Mouse (Mus musculus): ENCODE measurements around the gene Mbd4. TPM values are rescaled to one million over a fixed set of nuclear protein-coding genes. Genes with fewer than 3 reads are reported as not detected.
A peak's percentile ranks its signal among the peaks of the same experiment; 100 is the strongest.
"Not testable (repeated sequence)": the region's sequence is repeated elsewhere in the genome, so short reads cannot be mapped to it uniquely, and the experiment has no call there.

Mbd4 gene
- polyA plus RNA-seq, 1 experiment from 2014 or later = 13.4 TPM

- DNase-seq (ENCODE audit: low spot score) (no peak), ATAC-seq (ENCODE audit: low read depth) (no peak)
- no peak overlapping the region for H3K4me2 ChIP-seq (ENCODE audit: low read depth, low read length)
- H3K27ac ChIP-seq (replicated peaks; ENCODE audit: low read depth, low read length) = no peak overlapping the region
- no peaks in the 10 kb centered on the region for H3K27me3 ChIP-seq (replicated peaks; ENCODE audit: control insufficient read depth, insufficient read depth, low read length)
- H3K36me3 ChIP-seq (ENCODE audit: control insufficient read depth, insufficient read depth, low read length) = no peaks in the 10 kb centered on the region
- no peak overlapping the region for H3K4me3 ChIP-seq (ENCODE audit: low read depth, low read length)
- H3K9me3 ChIP-seq (ENCODE audit: control insufficient read depth, low read length) = no peaks in the 10 kb centered on the region
- no peaks in the 10 kb centered on the region for H3K4me1 ChIP-seq (ENCODE audit: control insufficient read depth, insufficient read depth, low read length)
- H3K9ac ChIP-seq (ENCODE audit: low read depth, low read length) = no peak overlapping the region
Observed at GRCm38 (mm10) chr6:115833861-115834260, 19.3 kb downstream of the Mbd4 start.

- ATAC-seq (ENCODE audit: low read depth) = no peak
- H3K27me3 ChIP-seq (replicated peaks; ENCODE audit: control insufficient read depth, insufficient read depth, low read length) = no peaks in the 10 kb centered on the region
- no peaks in the 10 kb centered on the region for H3K36me3 ChIP-seq (ENCODE audit: control insufficient read depth, insufficient read depth, low read length)
- H3K9me3 ChIP-seq (ENCODE audit: control insufficient read depth, low read length) = no peaks in the 10 kb centered on the region
- no peak overlapping the region for H3K4me2 ChIP-seq (ENCODE audit: low read depth, low read length)
- no peak for DNase-seq (ENCODE audit: low spot score)
- 87% methylated on average over 2 of the region's 2 CpGs for WGBS
- H3K9ac ChIP-seq (ENCODE audit: low read depth, low read length) = no peak overlapping the region
- no peak overlapping the region for H3K4me3 ChIP-seq (ENCODE audit: low read depth, low read length)
- H3K27ac ChIP-seq (replicated peaks; ENCODE audit: low read depth, low read length) = no peak overlapping the region
- no peaks in the 10 kb centered on the region for H3K4me1 ChIP-seq (ENCODE audit: control insufficient read depth, insufficient read depth, low read length)
Observed at GRCm38 (mm10) chr6:115832152-115832850, 20.9 kb downstream of the Mbd4 start.

GRCm38 (mm10) chr6:115830779-115831601, 22.2 kb downstream of the Mbd4 start:
- WGBS = 81% methylated on average over 6 of the region's 6 CpGs

GRCm38 (mm10) chr6:115823850-115824464, 29.2 kb downstream of the Mbd4 start:
- not testable (repeated sequence) for H3K27me3 ChIP-seq (replicated peaks; ENCODE audit: control insufficient read depth, insufficient read depth, low read length); H3K36me3 ChIP-seq (ENCODE audit: control insufficient read depth, insufficient read depth, low read length); H3K27ac ChIP-seq (replicated peaks; ENCODE audit: low read depth, low read length); H3K4me1 ChIP-seq (ENCODE audit: control insufficient read depth, insufficient read depth, low read length); H3K9me3 ChIP-seq (ENCODE audit: control insufficient read depth, low read length); H3K9ac ChIP-seq (ENCODE audit: low read depth, low read length)
- H3K4me2 ChIP-seq (ENCODE audit: low read depth, low read length) = peak overlapping the region; percentile 41
- peak; percentile 96 for ATAC-seq (ENCODE audit: low read depth)
- 6% methylated on average over 3 of the region's 11 CpGs for WGBS
- H3K4me3 ChIP-seq (ENCODE audit: low read depth, low read length) = peak overlapping the region; percentile 13
- peak; percentile 88 for DNase-seq (ENCODE audit: low spot score)

More at GRCm38 (mm10) chr6:115830779-115831601, 22.2 kb downstream of the Mbd4 start:
- H3K36me3 ChIP-seq (ENCODE audit: control insufficient read depth, insufficient read depth, low read length) = no peaks in the 10 kb centered on the region
- H3K27ac ChIP-seq (replicated peaks; ENCODE audit: low read depth, low read length) = no peak overlapping the region
- no peak overlapping the region for H3K9ac ChIP-seq (ENCODE audit: low read depth, low read length)
- DNase-seq (ENCODE audit: low spot score) (no peak), ATAC-seq (ENCODE audit: low read depth) (no peak)
- no peak overlapping the region for H3K4me2 ChIP-seq (ENCODE audit: low read depth, low read length)
- H3K9me3 ChIP-seq (ENCODE audit: control insufficient read depth, low read length) = no peaks in the 10 kb centered on the region
- H3K27me3 ChIP-seq (replicated peaks; ENCODE audit: control insufficient read depth, insufficient read depth, low read length) = no peaks in the 10 kb centered on the region
- no peaks in the 10 kb centered on the region for H3K4me1 ChIP-seq (ENCODE audit: control insufficient read depth, insufficient read depth, low read length)
- H3K4me3 ChIP-seq (ENCODE audit: low read depth, low read length) = no peak overlapping the region

DNA sequence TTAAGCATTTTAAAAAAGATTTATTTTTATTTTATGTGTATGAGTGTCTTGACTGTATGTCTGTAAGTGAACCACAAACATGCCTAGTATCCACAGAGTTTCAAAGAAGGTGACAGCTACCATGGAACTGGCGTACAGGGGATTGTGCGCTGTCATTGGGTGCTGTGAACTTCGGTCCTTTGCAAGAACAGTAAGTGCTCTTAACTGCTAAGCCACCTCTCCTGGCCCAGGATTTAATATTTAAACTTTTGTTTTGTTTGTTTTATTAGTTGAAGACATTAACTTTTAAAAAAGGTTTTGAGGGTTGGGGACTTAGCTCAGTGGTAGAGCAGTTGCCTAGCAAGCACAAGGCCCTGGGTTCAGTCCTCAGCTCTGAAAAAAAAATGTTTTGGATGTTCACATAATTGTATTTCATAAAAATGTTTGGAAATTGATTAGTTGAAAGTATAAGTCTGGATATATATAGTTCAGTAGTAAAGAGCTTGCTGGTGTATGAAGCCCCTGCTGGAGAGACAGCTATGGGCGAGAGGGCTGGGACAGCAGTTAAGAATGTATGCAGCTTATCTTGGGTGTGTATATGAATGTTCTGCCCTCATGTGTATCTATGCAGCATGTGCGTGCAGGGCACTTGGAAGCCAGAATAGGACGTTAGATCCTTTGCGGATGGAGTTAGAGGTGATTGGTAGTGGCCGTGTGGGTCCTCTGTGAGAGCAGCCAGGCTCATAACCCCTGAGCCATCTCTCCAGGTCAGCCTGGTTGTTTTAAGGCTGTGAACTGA, 31.8 kb downstream of the Mbd4 start:
- Histone ChIP-seq H3K27me3 (replicated peaks; ENCODE audit: control insufficient read depth, insufficient read depth, low read length) (no peaks in the 10 kb centered on the region), H3K27ac (replicated peaks; ENCODE audit: low read depth, low read length) (no peak overlapping the region), H3K4me1 (ENCODE audit: control insufficient read depth, insufficient read depth, low read length) (no peaks in the 10 kb centered on the region), H3K4me3 (ENCODE audit: low read depth, low read length) (no peak overlapping the region), H3K9me3 (ENCODE audit: control insufficient read depth, low read length) (no peaks in the 10 kb centered on the region), H3K9ac (ENCODE audit: low read depth, low read length) (no peak overlapping the region), H3K36me3 (ENCODE audit: control insufficient read depth, insufficient read depth, low read length) (no peaks in the 10 kb centered on the region), H3K4me2 (ENCODE audit: low read depth, low read length) (no peak overlapping the region)
- 79% methylated on average over 8 of the region's 8 CpGs for WGBS
- no peak for ATAC-seq (ENCODE audit: low read depth)
- DNase-seq (ENCODE audit: low spot score) = no peak

DNA sequence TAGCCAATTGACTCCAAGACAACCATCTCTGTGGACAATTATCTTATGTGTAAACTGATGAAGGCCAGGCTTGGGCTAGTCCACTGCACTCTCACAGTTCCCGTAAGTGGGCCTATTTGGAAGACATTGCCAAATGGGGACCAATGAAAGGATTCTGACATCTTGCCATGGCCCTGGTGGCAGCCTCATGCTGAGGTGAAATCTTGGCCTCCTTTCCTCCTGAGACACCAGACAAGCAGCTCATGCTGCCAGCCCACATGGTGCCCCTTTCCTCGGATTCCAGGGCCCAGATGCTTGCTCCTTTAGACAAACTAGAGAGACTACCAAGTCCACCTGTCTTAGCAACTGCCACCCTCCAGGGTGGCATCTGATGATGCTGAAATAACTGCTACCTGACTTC, 35.0 kb downstream of the Mbd4 start:
- 63% methylated on average over 2 of the region's 2 CpGs for WGBS
- Histone ChIP-seq H3K4me3 (ENCODE audit: low read depth, low read length) (no peak overlapping the region), H3K9me3 (ENCODE audit: control insufficient read depth, low read length) (no peaks in the 10 kb centered on the region), H3K36me3 (ENCODE audit: control insufficient read depth, insufficient read depth, low read length) (no peaks in the 10 kb centered on the region), H3K27me3 (replicated peaks; ENCODE audit: control insufficient read depth, insufficient read depth, low read length) (no peaks in the 10 kb centered on the region), H3K4me2 (ENCODE audit: low read depth, low read length) (no peak overlapping the region), H3K9ac (ENCODE audit: low read depth, low read length) (no peak overlapping the region), H3K4me1 (ENCODE audit: control insufficient read depth, insufficient read depth, low read length) (no peaks in the 10 kb centered on the region), H3K27ac (replicated peaks; ENCODE audit: low read depth, low read length) (no peak overlapping the region)
- no peak for ATAC-seq (ENCODE audit: low read depth)
- no peak for DNase-seq (ENCODE audit: low spot score)

DNA sequence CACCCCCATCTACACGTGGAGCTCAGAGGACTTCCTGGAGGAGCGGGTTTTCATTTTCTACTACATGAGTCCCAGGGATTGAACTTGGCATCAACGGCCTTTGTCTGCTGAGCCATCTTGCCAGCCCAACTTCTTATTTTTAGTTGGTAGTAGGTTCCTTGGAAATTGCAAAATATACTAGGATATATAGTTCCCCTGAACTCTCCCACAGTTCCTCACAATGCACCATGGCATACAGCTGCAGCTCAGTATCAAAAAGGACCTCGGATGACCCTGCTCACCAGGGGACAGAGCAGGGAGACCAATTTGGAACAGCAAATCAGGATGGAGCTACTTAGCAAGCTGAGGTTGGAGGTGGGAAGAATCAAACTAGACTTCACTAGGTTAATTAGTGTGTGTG, 38.1 kb downstream of the Mbd4 start:
- no peaks in the 10 kb centered on the region for H3K9me3 ChIP-seq (ENCODE audit: control insufficient read depth, low read length)
- ATAC-seq (ENCODE audit: low read depth) = no peak
- no peaks in the 10 kb centered on the region for H3K4me1 ChIP-seq (ENCODE audit: control insufficient read depth, insufficient read depth, low read length)
- no peak overlapping the region for H3K27ac ChIP-seq (replicated peaks; ENCODE audit: low read depth, low read length)
- no peak overlapping the region for H3K4me2 ChIP-seq (ENCODE audit: low read depth, low read length)
- no peak for DNase-seq (ENCODE audit: low spot score)
- H3K36me3 ChIP-seq (ENCODE audit: control insufficient read depth, insufficient read depth, low read length) = no peaks in the 10 kb centered on the region
- 76% methylated on average over 4 of the region's 4 CpGs for WGBS
- no peak overlapping the region for H3K9ac ChIP-seq (ENCODE audit: low read depth, low read length)
- no peak overlapping the region for H3K4me3 ChIP-seq (ENCODE audit: low read depth, low read length)
- no peaks in the 10 kb centered on the region for H3K27me3 ChIP-seq (replicated peaks; ENCODE audit: control insufficient read depth, insufficient read depth, low read length)

GRCm38 (mm10) chr6:115814104-115814503, 39.1 kb downstream of the Mbd4 start:
- Histone ChIP-seq H3K36me3 (ENCODE audit: control insufficient read depth, insufficient read depth, low read length) (no peaks in the 10 kb centered on the region), H3K9me3 (ENCODE audit: control insufficient read depth, low read length) (no peaks in the 10 kb centered on the region), H3K4me3 (ENCODE audit: low read depth, low read length) (no peak overlapping the region), H3K4me2 (ENCODE audit: low read depth, low read length) (no peak overlapping the region), H3K27ac (replicated peaks; ENCODE audit: low read depth, low read length) (no peak overlapping the region), H3K9ac (ENCODE audit: low read depth, low read length) (no peak overlapping the region), H3K27me3 (replicated peaks; ENCODE audit: control insufficient read depth, insufficient read depth, low read length) (no peaks in the 10 kb centered on the region), H3K4me1 (ENCODE audit: control insufficient read depth, insufficient read depth, low read length) (no peaks in the 10 kb centered on the region)
- WGBS = 31% methylated on average over 4 of the region's 4 CpGs
- DNase-seq (ENCODE audit: low spot score) = peak; percentile 71
- ATAC-seq (ENCODE audit: low read depth) = no peak

Data from embryonic facial prominence, embryonic 14.5 days (tissue).